Mouse (Mus musculus) embryonic facial prominence, embryonic 10.5 days (tissue): ENCODE data around the gene Plekha7. TPM values are rescaled to one million over a fixed set of nuclear protein-coding genes. Genes with fewer than 3 reads are reported as not detected.

Experiments
- DNase-seq: peaks from one replicate; pipeline ENCODE4 v3.0.0-alpha.2; 2017; ENCODE audit warnings: low spot score
- H3K27ac ChIP-seq: fragments of 300-500 bp; sonication (generic); replicated peaks from 2 replicates; pipeline ENCODE4 v1.5.1; 2016; ENCODE audit warnings: mild to moderate bottlenecking
- H3K27me3 ChIP-seq: fragments of 300-500 bp; sonication (generic); replicated peaks from 2 replicates; pipeline ENCODE4 v1.6.1; 2016; ENCODE audit warnings: low read depth, mild to moderate bottlenecking; ENCODE audit not compliant: poor library complexity, severe bottlenecking
- H3K36me3 ChIP-seq: fragments of 300-500 bp; sonication (generic); replicated peaks from 2 replicates; pipeline ENCODE4 v1.6.1; 2016; ENCODE audit warnings: mild to moderate bottlenecking, moderate library complexity
- H3K4me1 ChIP-seq: fragments of 300-500 bp; sonication (generic); 2 replicates; pipeline ENCODE4 v1.6.1; 2016
- H3K4me3 ChIP-seq: fragments of 300-500 bp; sonication (generic); 2 replicates; pipeline ENCODE4 v1.5.1; 2016; ENCODE audit warnings: mild to moderate bottlenecking, moderate library complexity
- H3K9me3 ChIP-seq: fragments of 300-500 bp; sonication (generic); 2 replicates; pipeline ENCODE4 v1.6.1; 2016; ENCODE audit warnings: mild to moderate bottlenecking
- WGBS: fragments of 180-500 bp; shearing (Covaris S2); methylation state at CpG from one replicate; pipeline ENCODE4 v1.1.7; 2016; 5-methylcytosine and 5-hydroxymethylcytosine counted together
- polyA plus RNA-seq: library from polyadenylated mRNA; unstranded; fragments of >200 nt; fragmentation: Nextera tagmentation; extraction: Ambion mirVana; gene quantifications from 2 replicates; pipeline ENCODE4 v1.2.1, GENCODE M21; 2016

The Plekha7 gene
- polyA plus RNA-seq, 1 experiment from 2014 or later, result 14.9 TPM

GRCm38 (mm10) chr7:116260826-116261615, 47.2 kb downstream of the Plekha7 start:
- Histone ChIP-seq H3K27ac (no peak overlapping the region), H3K4me1 (peaks cover 37% of the 10 kb centered on the region), H3K36me3 (no peaks in the 10 kb centered on the region), H3K9me3 (no peaks in the 10 kb centered on the region), H3K4me3 (no peak overlapping the region), H3K27me3 (no peaks in the 10 kb centered on the region; the same call in 1 of the 2 replicates)
- WGBS, result 69% methylated on average over 4 of the region's 4 CpGs
- no peak for DNase-seq

- Histone ChIP-seq H3K27ac (no peak overlapping the region), H3K4me3 (no peak overlapping the region), H3K36me3 (no peaks in the 10 kb centered on the region), H3K27me3 (no peaks in the 10 kb centered on the region; the same call in 1 of the 2 replicates), H3K9me3 (no peaks in the 10 kb centered on the region), H3K4me1 (peaks cover 22% of the 10 kb centered on the region)
- WGBS, result 88% methylated on average over 17 of the region's 17 CpGs
- DNase-seq, result no peak
These were observed 49.6 kb downstream of the Plekha7 start for GRCm38 (mm10) chr7:116258464-116259185.

GRCm38 (mm10) chr7:116257953-116258352, 50.2 kb downstream of the Plekha7 start:
- Histone ChIP-seq H3K4me3 (no peak overlapping the region), H3K36me3 (no peaks in the 10 kb centered on the region), H3K9me3 (no peaks in the 10 kb centered on the region), H3K27me3 (no peaks in the 10 kb centered on the region), H3K4me1 (peaks cover 15% of the 10 kb centered on the region), H3K27ac (no peak overlapping the region)
- DNase-seq, result no peak
- WGBS, result 93% methylated on average over 10 of the region's 10 CpGs

GRCm38 (mm10) chr7:116255664-116256063, 52.5 kb downstream of the Plekha7 start:
- no peak overlapping the region for H3K27ac ChIP-seq
- H3K4me3 ChIP-seq, result no peak overlapping the region
- peaks cover 3% of the 10 kb centered on the region; the same call in 1 of the 2 replicates for H3K4me1 ChIP-seq
- no peak for DNase-seq
- 88% methylated on average over 5 of the region's 5 CpGs for WGBS
- no peaks in the 10 kb centered on the region for H3K27me3 ChIP-seq
- no peaks in the 10 kb centered on the region for H3K9me3 ChIP-seq
- no peaks in the 10 kb centered on the region for H3K36me3 ChIP-seq

GRCm38 (mm10) chr7:116254660-116255059, 53.5 kb downstream of the Plekha7 start:
- Histone ChIP-seq H3K27ac (no peak overlapping the region), H3K36me3 (no peaks in the 10 kb centered on the region), H3K9me3 (no peaks in the 10 kb centered on the region), H3K4me3 (no peak overlapping the region), H3K4me1 (no peaks in the 10 kb centered on the region), H3K27me3 (no peaks in the 10 kb centered on the region)
- 93% methylated on average over 5 of the region's 5 CpGs for WGBS
- no peak for DNase-seq

GRCm38 (mm10) chr7:116252470-116252869, 55.7 kb downstream of the Plekha7 start:
- Histone ChIP-seq H3K4me3 (no peak overlapping the region), H3K4me1 (peaks cover 3% of the 10 kb centered on the region), H3K27ac (no peak overlapping the region), H3K9me3 (no peaks in the 10 kb centered on the region), H3K27me3 (no peaks in the 10 kb centered on the region), H3K36me3 (0 out of 2 replicates have a peak, but pooled peaks cover 4% of the 10 kb centered on the region)
- DNase-seq, result no peak
- WGBS, result 85% methylated on average over 4 of the region's 4 CpGs

GRCm38 (mm10) chr7:116251516-116251915, 56.7 kb downstream of the Plekha7 start:
- H3K4me1 ChIP-seq, result peaks cover 13% of the 10 kb centered on the region
- H3K9me3 ChIP-seq, result no peaks in the 10 kb centered on the region
- WGBS, result 80% methylated on average over 3 of the region's 3 CpGs
- no peaks in the 10 kb centered on the region for H3K27me3 ChIP-seq
- 0 out of 2 replicates have a peak, but pooled peaks cover 4% of the 10 kb centered on the region for H3K36me3 ChIP-seq
- no peak overlapping the region for H3K27ac ChIP-seq
- no peak overlapping the region for H3K4me3 ChIP-seq
- no peak for DNase-seq

- 95% methylated on average over 11 of the region's 11 CpGs for WGBS
- H3K27me3 ChIP-seq, result no peaks in the 10 kb centered on the region
- H3K9me3 ChIP-seq, result no peaks in the 10 kb centered on the region
- no peak overlapping the region for H3K4me3 ChIP-seq
- no peak for DNase-seq
- no peak overlapping the region for H3K27ac ChIP-seq
- peaks cover 43% of the 10 kb centered on the region for H3K4me1 ChIP-seq
- H3K36me3 ChIP-seq, result 0 out of 2 replicates have a peak, but pooled peaks cover 4% of the 10 kb centered on the region
These were observed 59.6 kb downstream of the Plekha7 start for GRCm38 (mm10) chr7:116248536-116248935.

- Histone ChIP-seq H3K36me3 (0 out of 2 replicates have a peak, but pooled peaks cover 4% of the 10 kb centered on the region), H3K4me1 (peaks cover 46% of the 10 kb centered on the region), H3K27me3 (no peaks in the 10 kb centered on the region), H3K27ac (no peak overlapping the region; the same call in 1 of the 2 replicates), H3K9me3 (no peaks in the 10 kb centered on the region), H3K4me3 (peak overlapping the region; percentile 36)
- peak; percentile 59 for DNase-seq
- 8% methylated on average over 7 of the region's 7 CpGs for WGBS
These were observed 60.8 kb downstream of the Plekha7 start for GRCm38 (mm10) chr7:116247377-116247729.

- H3K27ac ChIP-seq, result peak overlapping the region; percentile 63
- peaks cover 48% of the 10 kb centered on the region for H3K4me1 ChIP-seq
- peak overlapping the region; percentile 36 for H3K4me3 ChIP-seq
- H3K9me3 ChIP-seq, result no peaks in the 10 kb centered on the region
- H3K27me3 ChIP-seq, result no peaks in the 10 kb centered on the region
- 35% methylated on average over 15 of the region's 15 CpGs for WGBS
- DNase-seq, result no peak
- 0 out of 2 replicates have a peak, but pooled peaks cover 4% of the 10 kb centered on the region for H3K36me3 ChIP-seq
These were observed 61.3 kb downstream of the Plekha7 start for GRCm38 (mm10) chr7:116246696-116247376.

GRCm38 (mm10) chr7:116245815-116246695, 62.1 kb downstream of the Plekha7 start:
- no peaks in the 10 kb centered on the region for H3K9me3 ChIP-seq
- H3K27ac ChIP-seq, result peak overlapping the region; percentile 63
- 31% methylated on average over 15 of the region's 15 CpGs for WGBS
- H3K4me3 ChIP-seq, result peak overlapping the region; percentile 36
- H3K4me1 ChIP-seq, result peaks cover 56% of the 10 kb centered on the region
- H3K36me3 ChIP-seq, result 0 out of 2 replicates have a peak, but pooled peaks cover 4% of the 10 kb centered on the region
- peak; percentile 45 for DNase-seq
- H3K27me3 ChIP-seq, result no peaks in the 10 kb centered on the region
